Mouse (Mus musculus): ENCODE measurements around the gene Dlgap3. TPM values are rescaled to one million over a fixed set of nuclear protein-coding genes. Genes with fewer than 3 reads are reported as not detected.

Dlgap3 gene
- polyA plus RNA-seq, 1 experiment from 2014 or later = 19.5 TPM

GRCm38 (mm10) chr4:127198609-127199008 is 29.6 kb downstream of the Dlgap3 start:
- H3K4me1 ChIP-seq (ENCODE audit: control insufficient read depth, insufficient read depth, low read length) = no peaks in the 10 kb centered on the region; the same call in 1 of the 2 replicates
- H3K27ac ChIP-seq (ENCODE audit: low read length) = no peak overlapping the region
- no peak overlapping the region for H3K4me3 ChIP-seq (ENCODE audit: low read depth, low read length)
- no peak overlapping the region for H3K9ac ChIP-seq (ENCODE audit: low read depth, low read length)
- no peaks in the 10 kb centered on the region for H3K27me3 ChIP-seq (ENCODE audit: control insufficient read depth, insufficient read depth, low read depth, low read length)
- no peaks in the 10 kb centered on the region for H3K9me3 ChIP-seq (replicated peaks; ENCODE audit: control insufficient read depth, low read length, poor library complexity, severe bottlenecking)
- no peak overlapping the region for H3K4me2 ChIP-seq (ENCODE audit: low read length)
- 26% methylated on average over 6 of the region's 6 CpGs for WGBS
- no peak for ATAC-seq
- H3K36me3 ChIP-seq (ENCODE audit: control insufficient read depth, insufficient read depth, low read length) = peaks cover 14% of the 10 kb centered on the region

GRCm38 (mm10) chr4:127199406-127199805 is 30.4 kb downstream of the Dlgap3 start:
- H3K36me3 ChIP-seq (ENCODE audit: control insufficient read depth, insufficient read depth, low read length) = peaks cover 14% of the 10 kb centered on the region

GRCm38 (mm10) chr4:127200164-127200722 is 31.2 kb downstream of the Dlgap3 start:
- WGBS = 92% methylated on average over 12 of the region's 12 CpGs
- H3K9me3 ChIP-seq (replicated peaks; ENCODE audit: control insufficient read depth, low read length, poor library complexity, severe bottlenecking) = no peaks in the 10 kb centered on the region
- no peak overlapping the region for H3K9ac ChIP-seq (ENCODE audit: low read depth, low read length)
- ATAC-seq = no peak
- H3K4me3 ChIP-seq (ENCODE audit: low read depth, low read length) = no peak overlapping the region
- no peak overlapping the region for H3K27ac ChIP-seq (ENCODE audit: low read length)
- peaks cover 10% of the 10 kb centered on the region for H3K36me3 ChIP-seq (ENCODE audit: control insufficient read depth, insufficient read depth, low read length)
- no peaks in the 10 kb centered on the region for H3K4me1 ChIP-seq (ENCODE audit: control insufficient read depth, insufficient read depth, low read length)
- H3K4me2 ChIP-seq (ENCODE audit: low read length) = no peak overlapping the region
- H3K27me3 ChIP-seq (ENCODE audit: control insufficient read depth, insufficient read depth, low read depth, low read length) = no peaks in the 10 kb centered on the region

More at GRCm38 (mm10) chr4:127199406-127199805, 30.4 kb downstream of the Dlgap3 start:
- Histone ChIP-seq H3K9me3 (replicated peaks; ENCODE audit: control insufficient read depth, low read length, poor library complexity, severe bottlenecking) (no peaks in the 10 kb centered on the region), H3K4me3 (ENCODE audit: low read depth, low read length) (no peak overlapping the region), H3K4me1 (ENCODE audit: control insufficient read depth, insufficient read depth, low read length) (no peaks in the 10 kb centered on the region), H3K27me3 (ENCODE audit: control insufficient read depth, insufficient read depth, low read depth, low read length) (no peaks in the 10 kb centered on the region), H3K9ac (ENCODE audit: low read depth, low read length) (no peak overlapping the region), H3K27ac (ENCODE audit: low read length) (no peak overlapping the region), H3K4me2 (ENCODE audit: low read length) (no peak overlapping the region)
- 64% methylated on average over 12 of the region's 12 CpGs for WGBS
- no peak for ATAC-seq

- WGBS = 78% methylated on average over 13 of the region's 13 CpGs
- H3K4me1 ChIP-seq (ENCODE audit: control insufficient read depth, insufficient read depth, low read length) = no peaks in the 10 kb centered on the region
- no peak for ATAC-seq
- H3K9ac ChIP-seq (ENCODE audit: low read depth, low read length) = no peak overlapping the region
- H3K27me3 ChIP-seq (ENCODE audit: control insufficient read depth, insufficient read depth, low read depth, low read length) = no peaks in the 10 kb centered on the region
- peaks cover 5% of the 10 kb centered on the region for H3K36me3 ChIP-seq (ENCODE audit: control insufficient read depth, insufficient read depth, low read length)
- H3K27ac ChIP-seq (ENCODE audit: low read length) = no peak overlapping the region
- H3K4me2 ChIP-seq (ENCODE audit: low read length) = no peak overlapping the region
- H3K4me3 ChIP-seq (ENCODE audit: low read depth, low read length) = no peak overlapping the region
- no peaks in the 10 kb centered on the region for H3K9me3 ChIP-seq (replicated peaks; ENCODE audit: control insufficient read depth, low read length, poor library complexity, severe bottlenecking)
These were observed 32.0 kb downstream of the Dlgap3 start for GRCm38 (mm10) chr4:127200769-127201617.

- ATAC-seq = no peak
- Histone ChIP-seq H3K27ac (ENCODE audit: low read length) (no peak overlapping the region), H3K4me1 (ENCODE audit: control insufficient read depth, insufficient read depth, low read length) (no peaks in the 10 kb centered on the region), H3K9me3 (replicated peaks; ENCODE audit: control insufficient read depth, low read length, poor library complexity, severe bottlenecking) (no peaks in the 10 kb centered on the region), H3K36me3 (ENCODE audit: control insufficient read depth, insufficient read depth, low read length) (peaks cover 5% of the 10 kb centered on the region; the same call in 1 of the 2 replicates), H3K4me2 (ENCODE audit: low read length) (no peak overlapping the region), H3K27me3 (ENCODE audit: control insufficient read depth, insufficient read depth, low read depth, low read length) (no peaks in the 10 kb centered on the region), H3K9ac (ENCODE audit: low read depth, low read length) (no peak overlapping the region), H3K4me3 (ENCODE audit: low read depth, low read length) (no peak overlapping the region)
- WGBS = 78% methylated on average over 1 of the region's 1 CpGs
These were observed 34.1 kb downstream of the Dlgap3 start for GRCm38 (mm10) chr4:127203081-127203480.

GRCm38 (mm10) chr4:127211318-127211717 is 42.3 kb downstream of the Dlgap3 start:
- 45% methylated on average over 9 of the region's 9 CpGs for WGBS
- Histone ChIP-seq H3K36me3 (ENCODE audit: control insufficient read depth, insufficient read depth, low read length) (no peaks in the 10 kb centered on the region), H3K9me3 (replicated peaks; ENCODE audit: control insufficient read depth, low read length, poor library complexity, severe bottlenecking) (no peaks in the 10 kb centered on the region), H3K27ac (ENCODE audit: low read length) (peak overlapping the region; percentile 19), H3K9ac (ENCODE audit: low read depth, low read length) (no peak overlapping the region), H3K4me3 (ENCODE audit: low read depth, low read length) (no peak overlapping the region), H3K27me3 (ENCODE audit: control insufficient read depth, insufficient read depth, low read depth, low read length) (no peaks in the 10 kb centered on the region; the same call in 1 of the 2 replicates), H3K4me2 (ENCODE audit: low read length) (no peak overlapping the region), H3K4me1 (ENCODE audit: control insufficient read depth, insufficient read depth, low read length) (no peaks in the 10 kb centered on the region)
- ATAC-seq = no peak

- H3K4me1 ChIP-seq (ENCODE audit: control insufficient read depth, insufficient read depth, low read length) = no peaks in the 10 kb centered on the region
- H3K27ac ChIP-seq (ENCODE audit: low read length) = no peak overlapping the region
- H3K36me3 ChIP-seq (ENCODE audit: control insufficient read depth, insufficient read depth, low read length) = no peaks in the 10 kb centered on the region
- H3K4me3 ChIP-seq (ENCODE audit: low read depth, low read length) = no peak overlapping the region
- H3K27me3 ChIP-seq (ENCODE audit: control insufficient read depth, insufficient read depth, low read depth, low read length) = no peaks in the 10 kb centered on the region; the same call in 1 of the 2 replicates
- H3K9ac ChIP-seq (ENCODE audit: low read depth, low read length) = no peak overlapping the region
- no peak overlapping the region for H3K4me2 ChIP-seq (ENCODE audit: low read length)
- no peak; the same call in 1 of the 2 replicates for ATAC-seq
- WGBS = 15% methylated on average over 28 of the region's 28 CpGs
- H3K9me3 ChIP-seq (replicated peaks; ENCODE audit: control insufficient read depth, low read length, poor library complexity, severe bottlenecking) = no peaks in the 10 kb centered on the region
These were observed 45.5 kb downstream of the Dlgap3 start for GRCm38 (mm10) chr4:127214510-127214909.

- WGBS = 59% methylated on average over 11 of the region's 11 CpGs
- H3K27ac ChIP-seq (ENCODE audit: low read length) = no peak overlapping the region
- no peak overlapping the region for H3K4me3 ChIP-seq (ENCODE audit: low read depth, low read length)
- H3K9me3 ChIP-seq (replicated peaks; ENCODE audit: control insufficient read depth, low read length, poor library complexity, severe bottlenecking) = no peaks in the 10 kb centered on the region
- H3K27me3 ChIP-seq (ENCODE audit: control insufficient read depth, insufficient read depth, low read depth, low read length) = no peaks in the 10 kb centered on the region; the same call in 1 of the 2 replicates
- H3K4me1 ChIP-seq (ENCODE audit: control insufficient read depth, insufficient read depth, low read length) = no peaks in the 10 kb centered on the region
- no peak overlapping the region for H3K9ac ChIP-seq (ENCODE audit: low read depth, low read length)
- no peak for ATAC-seq
- no peaks in the 10 kb centered on the region for H3K36me3 ChIP-seq (ENCODE audit: control insufficient read depth, insufficient read depth, low read length)
- H3K4me2 ChIP-seq (ENCODE audit: low read length) = no peak overlapping the region
These were observed 46.1 kb downstream of the Dlgap3 start for GRCm38 (mm10) chr4:127215103-127215502.

DNA sequence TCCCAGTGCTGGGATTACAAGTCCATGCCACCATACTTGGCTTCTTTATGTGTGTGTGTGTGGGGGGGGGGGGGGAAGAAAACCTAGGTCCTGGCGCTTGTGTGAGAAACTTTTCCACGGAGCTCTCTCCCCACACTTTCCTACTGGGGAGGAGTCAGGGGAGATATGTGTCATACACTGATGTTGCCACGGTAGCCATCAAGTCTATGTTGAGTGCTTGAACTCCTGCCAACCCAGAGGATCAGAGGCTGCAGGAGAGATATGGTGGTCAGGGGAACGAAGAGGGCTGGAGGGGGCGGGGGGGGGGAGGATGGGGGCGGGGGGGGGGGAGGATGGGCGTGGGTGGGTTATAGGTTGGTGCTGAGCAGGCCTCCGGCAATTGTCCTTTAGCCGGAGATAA is 46.8 kb downstream of the Dlgap3 start:
- Histone ChIP-seq H3K4me1 (ENCODE audit: control insufficient read depth, insufficient read depth, low read length) (no peaks in the 10 kb centered on the region), H3K27ac (ENCODE audit: low read length) (no peak overlapping the region), H3K9me3 (replicated peaks; ENCODE audit: control insufficient read depth, low read length, poor library complexity, severe bottlenecking) (no peaks in the 10 kb centered on the region), H3K4me2 (ENCODE audit: low read length) (no peak overlapping the region), H3K27me3 (ENCODE audit: control insufficient read depth, insufficient read depth, low read depth, low read length) (no peaks in the 10 kb centered on the region; the same call in 1 of the 2 replicates), H3K36me3 (ENCODE audit: control insufficient read depth, insufficient read depth, low read length) (no peaks in the 10 kb centered on the region), H3K9ac (ENCODE audit: low read depth, low read length) (no peak overlapping the region), H3K4me3 (ENCODE audit: low read depth, low read length) (no peak overlapping the region)
- ATAC-seq = no peak
- WGBS = 48% methylated on average over 5 of the region's 9 CpGs

All from midbrain, embryonic 16.5 days (tissue).